Mouse (Mus musculus): Measurements from ENCODE around the gene Fbll1.

The Fbll1 gene

GRCm38 (mm10) chr11:35784002-35784401, 14.7 kb downstream of the Fbll1 start:
- no peak for DNase-seq (ENCODE audit: low spot score in 2 of 2)

- DNase-seq (ENCODE audit: low spot score in 2 of 2): no peak
Measured at GRCm38 (mm10) chr11:35783038-35783437, 15.6 kb downstream of the Fbll1 start.

- no peak for DNase-seq (ENCODE audit: low spot score in 2 of 2)
Measured at GRCm38 (mm10) chr11:35782444-35782843, 16.2 kb downstream of the Fbll1 start.

DNA sequence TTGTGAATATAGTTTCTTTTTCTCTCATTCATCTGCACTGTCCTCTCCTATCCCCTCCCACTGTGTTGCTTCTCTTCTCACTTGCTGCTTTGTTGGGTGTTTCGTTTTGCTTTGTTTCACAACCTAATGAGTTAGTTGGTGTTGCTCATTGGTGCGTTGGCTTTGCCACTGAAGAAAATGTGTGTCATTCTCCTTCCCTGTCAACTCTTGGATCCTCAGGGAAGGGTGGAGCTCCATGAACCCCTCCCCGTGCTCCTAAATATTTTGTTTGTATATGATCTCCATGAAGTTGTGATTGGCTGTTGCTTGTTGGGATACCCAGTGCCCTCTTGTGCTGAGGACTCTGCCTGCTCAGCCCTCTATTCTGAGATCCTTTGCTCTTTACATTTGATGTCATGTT, 18.3 kb downstream of the Fbll1 start:
- no peak for DNase-seq (ENCODE audit: low spot score in 2 of 2)

GRCm38 (mm10) chr11:35776452-35776851, 22.2 kb downstream of the Fbll1 start:
- DNase-seq (ENCODE audit: low spot score in 2 of 2): no peak

GRCm38 (mm10) chr11:35775606-35776005, 23.1 kb downstream of the Fbll1 start:
- no peak for DNase-seq (ENCODE audit: low spot score in 2 of 2)

- no peak for DNase-seq (ENCODE audit: low spot score in 2 of 2)
Measured at GRCm38 (mm10) chr11:35770741-35771504, 27.8 kb downstream of the Fbll1 start.

GRCm38 (mm10) chr11:35769746-35770437, 28.8 kb downstream of the Fbll1 start:
- DNase-seq (ENCODE audit: low spot score in 2 of 2): peak; percentile 57 to 68

GRCm38 (mm10) chr11:35769188-35769745, 29.4 kb downstream of the Fbll1 start, which contains the start of gene Pank3:
TSS of gene Pank3 (plus strand) at chr11:35769484.
- DNase-seq (ENCODE audit: low spot score in 2 of 2): peak; percentile 97 to 98

GRCm38 (mm10) chr11:35766845-35767244, 31.8 kb downstream of the Fbll1 start:
- DNase-seq (ENCODE audit: low spot score in 2 of 2): no peak

DNA sequence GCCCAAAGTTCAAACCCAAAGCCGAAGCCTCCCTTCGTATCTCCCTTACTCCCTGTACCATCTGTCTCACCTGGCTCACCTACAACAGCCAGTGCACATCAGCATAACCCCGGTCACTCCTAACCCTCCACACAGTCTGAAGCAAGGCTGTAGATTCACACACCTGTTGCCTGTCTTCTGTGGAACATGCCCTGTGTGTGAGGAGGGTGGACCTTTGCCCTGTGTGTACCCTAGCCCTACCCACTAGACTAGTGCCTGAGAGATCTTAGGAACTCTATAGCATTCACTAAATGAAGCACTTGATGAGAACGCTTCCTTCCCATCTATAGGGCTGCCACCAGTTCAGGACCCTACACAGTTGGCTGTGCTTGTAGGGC, 38.1 kb downstream of the Fbll1 start:
- no peak for DNase-seq (ENCODE audit: low spot score in 2 of 2)

- DNase-seq (ENCODE audit: low spot score in 2 of 2): no peak
Measured at GRCm38 (mm10) chr11:35760001-35760626, 38.6 kb downstream of the Fbll1 start.

- DNase-seq (ENCODE audit: low spot score in 2 of 2): no peak
Measured at GRCm38 (mm10) chr11:35756411-35757303, 42.0 kb downstream of the Fbll1 start.

GRCm38 (mm10) chr11:35755546-35755945, 43.1 kb downstream of the Fbll1 start:
- DNase-seq (ENCODE audit: low spot score in 2 of 2): no peak

GRCm38 (mm10) chr11:35754906-35755418, 43.7 kb downstream of the Fbll1 start:
- DNase-seq (ENCODE audit: low spot score in 2 of 2): no peak

GRCm38 (mm10) chr11:35750578-35750977, 48.1 kb downstream of the Fbll1 start:
- DNase-seq (ENCODE audit: low spot score in 2 of 2): no peak
